In the genomic region with DNA sequence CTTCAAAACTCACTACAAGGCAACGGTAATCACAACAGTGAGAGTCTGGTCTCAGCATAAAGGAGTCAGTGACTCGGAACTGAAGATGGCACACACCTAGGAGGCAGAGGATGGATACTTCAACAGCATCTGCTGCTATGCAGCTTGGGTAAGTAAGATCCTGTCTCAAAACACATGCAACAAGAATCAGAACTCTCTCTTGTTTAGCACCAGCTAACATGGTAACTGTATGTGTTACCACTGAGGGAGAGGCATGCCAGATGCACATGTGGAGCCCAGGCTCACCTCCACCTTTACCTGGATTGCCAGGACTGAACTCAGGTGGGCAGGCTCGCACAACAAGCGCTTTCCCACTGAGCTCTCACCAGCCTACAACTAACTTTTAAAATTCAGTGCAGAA, we compare ENCODE assay signal across 18 mouse cellular contexts.
"Had no signal": no experiment of that assay in that cellular context is flagged by ENCODE, and none has a peak within 500 bp of the region (broad histone marks: within the 10 kb centered on the region; RNA-seq: fewer than 3 reads in every experiment).

No protein-coding gene starts in this region.

- H3K9ac ChIP-seq: lung, embryonic 14.5 days; midbrain, embryonic 12.5 days; neural tube, embryonic 13.5 days; neural tube, embryonic 15.5 days had no signal

- H3K9me3 ChIP-seq: midbrain, embryonic 10.5 days; midbrain, embryonic 12.5 days; neural tube, embryonic 13.5 days; neural tube, embryonic 15.5 days had no signal

- DNase-seq: lung, adult 18-20 months; lung, embryonic 14.5 days; lung, postnatal 10 days; lung, postnatal 4 days; midbrain, embryonic 14.5 days; retina, postnatal 1 day; right cerebral cortex, adult 18-20 months; right cerebral cortex, postnatal 25 days; right cerebral cortex, postnatal 4 days; spleen, adult 18-20 months; thymus, adult 18-20 months; thymus, postnatal 14 days; thymus, postnatal 36 days had no signal

- H3K4me3 ChIP-seq: midbrain, embryonic 10.5 days; midbrain, embryonic 12.5 days; myocyte; neural tube, embryonic 13.5 days; neural tube, embryonic 15.5 days had no signal

- H3K27me3 ChIP-seq: midbrain, embryonic 12.5 days; neural tube, embryonic 13.5 days; neural tube, embryonic 15.5 days had no signal

- H3K4me2 ChIP-seq: lung, embryonic 14.5 days; midbrain, embryonic 12.5 days; neural tube, embryonic 13.5 days; neural tube, embryonic 15.5 days had no signal

- H3K27ac ChIP-seq: midbrain, embryonic 10.5 days; midbrain, embryonic 12.5 days; neural tube, embryonic 15.5 days had no signal

- H3K36me3 ChIP-seq: midbrain, embryonic 12.5 days; neural tube, embryonic 13.5 days; neural tube, embryonic 15.5 days had no signal
